13 mouse cellular contexts compared by ENCODE assay signal in the genomic region with DNA sequence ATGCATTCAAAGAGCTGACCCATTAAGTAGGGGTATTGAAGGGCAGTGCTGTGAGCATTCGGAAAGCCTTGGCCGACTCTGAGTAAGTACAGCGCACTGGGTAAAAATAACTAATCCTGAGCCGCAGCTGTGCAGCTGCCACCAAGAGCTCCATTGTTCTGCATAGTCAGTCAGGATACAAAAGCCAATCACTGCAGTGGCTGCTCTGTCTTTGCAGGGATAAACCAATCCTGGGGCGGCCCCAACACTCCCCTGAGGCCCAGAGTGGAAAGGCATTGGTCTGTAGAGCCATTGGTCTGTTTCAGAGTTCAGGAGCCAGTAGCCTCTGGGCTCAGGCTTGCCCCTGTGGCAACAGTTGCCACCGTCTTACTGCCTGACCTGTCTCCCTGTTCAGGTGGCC. TPM values are rescaled to one million over a fixed set of nuclear protein-coding genes. Genes with fewer than 3 reads are reported as not detected.
DNase-seq lines count a peak whose midpoint lies in the region; ATAC-seq lines count a peak whose summit lies in the region.
"Had no signal": no experiment of that assay in that cellular context is flagged by ENCODE, and none has a peak within 500 bp of the region (broad histone marks: within the 10 kb centered on the region; RNA-seq: fewer than 3 reads in every experiment).

No protein-coding gene starts in this region.

- H3K9me3 ChIP-seq in embryonic facial prominence, embryonic 14.5 days (ENCODE audit: control insufficient read depth, low read length), result no peaks in the 10 kb centered on the region
- no peaks in the 10 kb centered on the region for H3K9me3 ChIP-seq in hindbrain, embryonic 14.5 days (ENCODE audit: control insufficient read depth, low read length)
- H3K9me3 ChIP-seq in midbrain, embryonic 16.5 days (replicated peaks; ENCODE audit: control insufficient read depth, low read length, poor library complexity, severe bottlenecking), result no peaks in the 10 kb centered on the region
- H3K9me3 ChIP-seq: embryonic facial prominence, embryonic 13.5 days; liver, embryonic 15.5 days had no signal

- H3K36me3 ChIP-seq in embryonic facial prominence, embryonic 14.5 days (ENCODE audit: control insufficient read depth, insufficient read depth, low read length), result no peaks in the 10 kb centered on the region
- H3K36me3 ChIP-seq in hindbrain, embryonic 14.5 days (replicated peaks; ENCODE audit: control insufficient read depth, insufficient read depth), result no peaks in the 10 kb centered on the region
- no peaks in the 10 kb centered on the region for H3K36me3 ChIP-seq in midbrain, embryonic 16.5 days (ENCODE audit: control insufficient read depth, insufficient read depth, low read length)
- H3K36me3 ChIP-seq: embryonic facial prominence, embryonic 13.5 days; liver, embryonic 15.5 days had no signal

- H3K27ac ChIP-seq in embryonic facial prominence, embryonic 14.5 days (replicated peaks; ENCODE audit: low read depth, low read length), result no peak overlapping the region
- H3K27ac ChIP-seq in hindbrain, embryonic 14.5 days, result no peak overlapping the region
- H3K27ac ChIP-seq in midbrain, embryonic 16.5 days (ENCODE audit: low read length), result no peak overlapping the region
- H3K27ac ChIP-seq: embryonic facial prominence, embryonic 13.5 days; liver, embryonic 15.5 days had no signal

- H3K4me1 ChIP-seq in embryonic facial prominence, embryonic 14.5 days (ENCODE audit: control insufficient read depth, insufficient read depth, low read length), result no peaks in the 10 kb centered on the region
- no peaks in the 10 kb centered on the region for H3K4me1 ChIP-seq in hindbrain, embryonic 14.5 days (replicated peaks; ENCODE audit: control insufficient read depth, insufficient read depth, low read length)
- no peaks in the 10 kb centered on the region for H3K4me1 ChIP-seq in midbrain, embryonic 16.5 days (ENCODE audit: control insufficient read depth, insufficient read depth, low read length)
- H3K4me1 ChIP-seq: liver, embryonic 15.5 days had no signal

- 40% methylated on average over 6 of the region's 6 CpGs for WGBS in embryonic facial prominence, embryonic 14.5 days
- WGBS in hindbrain, embryonic 14.5 days, result 30% methylated on average over 6 of the region's 6 CpGs
- WGBS in midbrain, embryonic 16.5 days, result 7% methylated on average over 6 of the region's 6 CpGs

- H3K4me3 ChIP-seq in embryonic facial prominence, embryonic 14.5 days (ENCODE audit: low read depth, low read length), result no peak overlapping the region
- H3K4me3 ChIP-seq in hindbrain, embryonic 14.5 days (replicated peaks; ENCODE audit: low read length), result no peak overlapping the region
- no peak overlapping the region for H3K4me3 ChIP-seq in midbrain, embryonic 16.5 days (ENCODE audit: low read depth, low read length)
- H3K4me3 ChIP-seq: embryonic facial prominence, embryonic 13.5 days; liver, embryonic 15.5 days had no signal

- peak; percentile 88 for ATAC-seq in embryonic facial prominence, embryonic 14.5 days (ENCODE audit: low read depth)
- ATAC-seq in hindbrain, embryonic 14.5 days (ENCODE audit: low FRiP score), result peak; percentile 24; the same call in 1 of the 2 replicates
- ATAC-seq in midbrain, embryonic 16.5 days, result peak; percentile 51; the same call in 1 of the 2 replicates
- ATAC-seq in erythroid progenitor cell, adult 5-6 weeks (replicated peaks; ENCODE audit: low FRiP score, poor library complexity, severe bottlenecking), result no peak
- ATAC-seq: inflammation-experienced regulatory T-cells, adult 6 months had no signal

- H3K27me3 ChIP-seq in embryonic facial prominence, embryonic 14.5 days (replicated peaks; ENCODE audit: control insufficient read depth, insufficient read depth, low read length), result no peaks in the 10 kb centered on the region
- no peaks in the 10 kb centered on the region for H3K27me3 ChIP-seq in hindbrain, embryonic 14.5 days (ENCODE audit: control insufficient read depth, insufficient read depth, low read length)
- no peaks in the 10 kb centered on the region for H3K27me3 ChIP-seq in midbrain, embryonic 16.5 days (ENCODE audit: control insufficient read depth, insufficient read depth, low read depth, low read length)

- H3K4me2 ChIP-seq in embryonic facial prominence, embryonic 14.5 days (ENCODE audit: low read depth, low read length), result no peak overlapping the region
- no peak overlapping the region for H3K4me2 ChIP-seq in hindbrain, embryonic 14.5 days (replicated peaks)
- no peak overlapping the region for H3K4me2 ChIP-seq in midbrain, embryonic 16.5 days (ENCODE audit: low read length)
- H3K4me2 ChIP-seq: embryonic facial prominence, embryonic 13.5 days; liver, embryonic 15.5 days had no signal

- no peak overlapping the region for H3K9ac ChIP-seq in embryonic facial prominence, embryonic 14.5 days (ENCODE audit: low read depth, low read length)
- no peak overlapping the region for H3K9ac ChIP-seq in hindbrain, embryonic 14.5 days
- H3K9ac ChIP-seq in midbrain, embryonic 16.5 days (ENCODE audit: low read depth, low read length), result no peak overlapping the region
- H3K9ac ChIP-seq: embryonic facial prominence, embryonic 13.5 days; liver, embryonic 15.5 days had no signal

- DNase-seq in layer of hippocampus, adult 11-12 months (ENCODE audit: low spot score), result peak; percentile 58
- DNase-seq in layer of hippocampus, adult 9-10 months (ENCODE audit: low spot score), result no peak
- peak; percentile 76 for DNase-seq in embryonic facial prominence, embryonic 14.5 days (ENCODE audit: low spot score)
- DNase-seq in hindbrain, embryonic 14.5 days (ENCODE audit: low spot score), result no peak
- DNase-seq in adrenal gland, postnatal 4 days (ENCODE audit: low spot score in 2 of 2), result no peak
- no peak for DNase-seq in lung, postnatal 14 days
- DNase-seq: adrenal gland, adult 2 months had no signal

RNA-seq across cellular contexts. Expression of a gene that starts 25.9 kb away (rescaled TPM):
- polyA plus RNA-seq in embryonic facial prominence, embryonic 14.5 days (2014; fragmentation: Nextera tagmentation; extraction: Ambion mirVana), result 13.6 and 14.5 TPM in 2 replicates
- polyA plus RNA-seq in hindbrain, embryonic 14.5 days (2014; fragmentation: Nextera tagmentation; extraction: Ambion mirVana), result 11.7 and 12.6 TPM in 2 replicates
- 16.9 and 19.7 TPM in 2 replicates for polyA plus RNA-seq in midbrain, embryonic 16.5 days (2015; fragmentation: Nextera tagmentation; extraction: Ambion mirVana)
- total RNA-seq in erythroid progenitor cell, adult 5-6 weeks (2015; ENCODE audit: low replicate concordance), result 5.0 and 6.3 TPM in 2 replicates
- total RNA-seq in erythroid progenitor cell, adult 5-6 weeks (2017; ENCODE audit: low replicate concordance), result 3.5 and 8.6 TPM in 2 replicates
- total RNA-seq in adrenal gland, postnatal 4 days (2021), result 10 to 100 TPM; 15.2 to 18.9 TPM

RNA-seq across cellular contexts. Expression of a gene that starts 27.7 kb away (rescaled TPM):
- 13.9 and 18.1 TPM in 2 replicates for polyA plus RNA-seq in embryonic facial prominence, embryonic 14.5 days (2014; fragmentation: Nextera tagmentation; extraction: Ambion mirVana)
- not detected in 2 replicates for polyA plus RNA-seq in hindbrain, embryonic 14.5 days (2014; fragmentation: Nextera tagmentation; extraction: Ambion mirVana)
- 0.29 TPM in 1 of 2 replicates, not detected in the other for polyA plus RNA-seq in midbrain, embryonic 16.5 days (2015; fragmentation: Nextera tagmentation; extraction: Ambion mirVana)
- total RNA-seq in erythroid progenitor cell, adult 5-6 weeks (2015; ENCODE audit: low replicate concordance), result not detected in 2 replicates
- total RNA-seq in erythroid progenitor cell, adult 5-6 weeks (2017; ENCODE audit: low replicate concordance), result 3.7 TPM in 1 of 2 replicates, not detected in the other
- total RNA-seq in adrenal gland, postnatal 4 days (2021), result 1 to 10 TPM; 1.3 to 4.4 TPM
- total RNA-seq: neutrophil, adult 5-6 weeks had no signal
- polyA plus RNA-seq: embryonic facial prominence, embryonic 13.5 days; inflammation-experienced regulatory T-cells, adult 6 months had no signal

Comparison
In these comparisons a context has a peak if more than half of its experiments do, and no peak if none do; other contexts are left out.
1. DNase-seq: peak in layer of hippocampus, adult 11-12 months (single experiment) and embryonic facial prominence, embryonic 14.5 days (single experiment); none in layer of hippocampus, adult 9-10 months (single experiment), hindbrain, embryonic 14.5 days (single experiment), adrenal gland, postnatal 4 days (0 of 2) and lung, postnatal 14 days (single experiment).
2. RNA of a gene that starts 27.7 kb away (polyA plus RNA-seq): 13.9 to 18.1 TPM in embryonic facial prominence, embryonic 14.5 days; not detected in hindbrain, embryonic 14.5 days and 0.29 TPM in midbrain, embryonic 16.5 days; every median in the first group is over 10 times any median in the second.